Mouse (Mus musculus) retina, adult 2 months (tissue): Measurements from ENCODE around the gene Dhtkd1.

ENCODE experiments used
- DNase-seq: peaks from one replicate; pipeline ENCODE4 v3.0.0-alpha.2; 2012; ENCODE audit warnings: low read depth, low spot score

Dhtkd1 gene

GRCm38 (mm10) chr2:5930291-5931054 is 12.1 kb downstream of the Dhtkd1 start:
- DNase-seq = no peak

DNA sequence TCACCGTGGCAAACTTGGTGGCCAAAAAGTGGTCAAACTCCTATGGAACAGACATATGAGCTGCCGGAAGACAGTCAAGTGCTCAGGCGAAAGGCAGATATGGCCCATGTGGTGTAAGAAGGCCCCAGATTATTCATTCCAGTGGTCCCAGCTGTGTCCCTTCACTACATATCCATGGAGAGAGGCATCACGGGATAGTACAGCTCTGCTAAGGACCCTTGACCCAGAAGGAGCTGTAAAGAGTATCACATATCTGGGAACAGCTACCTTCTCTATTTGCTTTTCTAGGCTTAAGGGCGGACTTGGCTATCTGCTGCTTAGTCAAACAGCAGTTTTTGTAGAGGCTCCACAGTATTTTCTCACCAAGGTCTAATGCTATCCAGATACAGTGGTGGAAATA is 12.8 kb downstream of the Dhtkd1 start:
- no peak for DNase-seq

DNA sequence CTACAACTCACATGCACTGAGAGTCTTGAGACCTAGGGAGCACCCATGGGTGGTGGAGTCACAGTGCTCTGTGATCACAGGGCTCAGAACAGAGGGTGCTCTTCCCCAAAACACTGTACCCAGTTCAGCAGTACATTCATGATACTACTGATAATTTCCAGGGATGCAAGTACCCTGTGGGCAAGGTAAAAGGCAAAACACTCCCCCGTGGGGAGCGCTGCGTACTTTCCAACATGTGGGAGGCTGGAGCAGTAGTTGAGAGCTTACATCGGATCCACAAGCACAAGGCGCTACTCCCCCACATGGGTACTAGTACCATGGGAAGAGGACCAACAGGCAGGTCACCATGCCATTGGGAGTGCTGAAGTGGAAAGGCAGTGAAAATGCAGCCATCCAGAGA is 15.1 kb downstream of the Dhtkd1 start:
- no peak for DNase-seq

DNA sequence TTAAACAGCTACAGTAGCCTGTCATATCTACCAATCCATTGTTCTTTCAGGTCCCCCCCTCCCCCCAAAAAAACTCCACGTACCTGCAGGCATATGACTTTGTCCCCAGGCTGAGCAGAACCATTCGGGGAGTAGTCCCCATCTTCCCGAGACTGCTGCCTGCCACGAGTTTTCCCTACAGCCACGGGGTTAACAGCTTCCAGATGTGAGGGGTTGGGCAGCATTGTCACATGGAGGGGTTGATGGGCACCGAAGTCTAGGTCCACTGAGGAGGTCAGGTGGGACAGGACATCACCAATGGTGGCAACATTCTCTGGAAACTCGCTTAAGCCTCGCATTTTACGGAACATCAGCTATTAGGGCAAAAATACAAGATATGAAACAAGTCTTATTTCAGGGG is 18.8 kb downstream of the Dhtkd1 start:
- DNase-seq = no peak

GRCm38 (mm10) chr2:5922823-5923222 is 19.8 kb downstream of the Dhtkd1 start:
- DNase-seq = no peak

- no peak for DNase-seq
Measured at GRCm38 (mm10) chr2:5911282-5911965, 31.2 kb downstream of the Dhtkd1 start.

GRCm38 (mm10) chr2:5906625-5907024 is 36.0 kb downstream of the Dhtkd1 start:
- DNase-seq = no peak

DNA sequence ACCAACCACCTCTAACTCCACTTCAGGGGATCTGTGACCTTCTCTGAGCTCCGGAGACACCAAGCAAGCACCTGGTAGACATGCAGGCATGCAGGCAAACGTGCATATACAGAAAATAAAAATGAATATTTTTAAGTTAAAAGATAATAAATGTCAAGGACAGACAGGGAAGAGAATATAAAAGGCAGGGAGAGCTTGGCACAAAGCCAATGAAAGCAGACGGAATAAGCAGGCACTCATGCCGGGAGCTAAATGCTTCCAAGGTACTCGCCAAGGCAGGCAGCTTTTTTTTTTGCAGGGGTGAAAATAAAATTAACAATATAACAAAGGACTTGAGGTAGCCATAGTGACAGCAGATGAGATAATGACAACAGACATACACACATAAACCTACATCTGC is 36.5 kb downstream of the Dhtkd1 start:
- DNase-seq = no peak

DNA sequence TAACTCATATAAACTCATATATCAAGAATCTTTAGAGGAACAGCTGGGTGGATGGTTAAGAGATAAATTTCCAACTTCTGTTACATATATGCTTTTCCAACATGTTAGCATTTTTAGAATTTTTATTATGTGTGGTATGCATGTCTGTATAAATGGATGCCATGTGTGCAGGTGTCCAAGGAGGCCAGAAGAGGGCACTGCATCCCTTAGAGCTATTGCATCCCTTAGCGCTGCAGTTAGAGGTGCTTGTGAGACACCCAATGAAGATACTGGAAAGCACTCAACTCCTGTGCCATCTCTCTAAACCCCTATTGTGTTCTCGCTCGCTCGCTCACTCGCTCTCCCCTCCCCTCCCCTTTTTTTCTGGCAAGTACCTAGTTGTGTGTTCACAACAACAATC is 42.4 kb downstream of the Dhtkd1 start:
- DNase-seq = no peak

- DNase-seq = peak; percentile 94
Measured at GRCm38 (mm10) chr2:5894843-5895570, 47.6 kb downstream of the Dhtkd1 start, which contains the start of gene Sec61a2. TSS of gene Sec61a2 (minus strand) at chr2:5895432.

DNA sequence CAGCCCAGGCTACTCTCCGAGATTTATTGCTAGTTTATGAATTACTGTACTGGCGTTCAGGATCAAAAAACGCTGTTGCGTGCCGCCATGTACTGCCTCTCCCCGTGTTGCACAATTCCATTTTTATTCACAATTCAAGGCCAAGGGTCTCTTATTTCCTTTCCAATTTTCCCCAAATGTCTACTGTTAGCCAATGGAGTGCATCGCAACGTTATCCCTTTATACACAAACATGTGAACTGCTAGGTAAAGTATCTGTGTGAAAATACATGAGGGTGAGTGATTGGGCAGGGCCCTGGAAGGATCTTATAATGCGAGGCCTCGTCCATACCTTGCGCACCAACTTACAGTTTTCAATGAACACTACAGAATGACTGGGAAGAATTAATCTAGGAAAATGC is 48.3 kb downstream of the Dhtkd1 start:
- DNase-seq = no peak

GRCm38 (mm10) chr2:5889412-5889811 is 53.2 kb downstream of the Dhtkd1 start:
- DNase-seq = no peak

DNA sequence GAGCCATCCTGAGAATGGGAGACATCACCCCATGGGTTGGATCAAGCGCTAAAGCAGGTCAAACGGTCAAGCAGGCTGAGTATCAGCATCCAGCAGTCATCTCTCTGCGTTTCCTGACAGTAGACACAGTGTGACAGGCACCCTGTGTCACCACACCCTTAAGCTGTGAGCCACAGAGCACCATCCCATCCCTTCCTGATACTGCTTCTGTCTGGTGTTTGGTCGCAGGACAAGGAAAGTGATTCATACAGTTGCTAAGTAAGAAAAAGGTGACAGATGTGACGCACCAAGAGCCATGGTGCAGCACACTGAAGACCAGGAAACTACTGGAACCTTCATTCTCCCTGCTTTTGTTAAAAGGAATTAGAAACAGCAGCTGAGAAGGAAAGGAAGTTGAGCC is 53.7 kb downstream of the Dhtkd1 start:
- DNase-seq = no peak

DNA sequence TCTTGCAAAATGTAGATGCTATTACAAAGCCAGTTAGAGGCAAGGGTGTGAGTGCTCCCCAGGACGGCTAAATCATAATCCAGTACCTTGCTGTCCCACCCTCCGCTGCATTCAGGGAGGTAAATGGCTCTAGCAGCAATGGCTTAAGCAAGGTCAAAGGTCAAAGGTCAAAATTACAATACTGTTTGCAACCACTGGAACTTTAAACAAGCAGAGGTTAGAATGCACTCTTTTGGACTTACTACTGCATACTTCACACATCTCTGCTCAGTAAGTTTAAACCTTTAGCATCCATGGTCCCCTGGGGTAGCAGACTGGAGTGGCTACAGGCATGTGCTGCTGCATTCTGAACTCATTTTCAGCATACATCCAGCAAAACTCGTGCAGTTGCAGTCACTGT is 65.1 kb downstream of the Dhtkd1 start:
- DNase-seq = no peak

- no peak for DNase-seq
Measured at GRCm38 (mm10) chr2:5869746-5870145, 72.8 kb downstream of the Dhtkd1 start.

GRCm38 (mm10) chr2:5867681-5868080 is 74.9 kb downstream of the Dhtkd1 start:
- DNase-seq = no peak

DNA sequence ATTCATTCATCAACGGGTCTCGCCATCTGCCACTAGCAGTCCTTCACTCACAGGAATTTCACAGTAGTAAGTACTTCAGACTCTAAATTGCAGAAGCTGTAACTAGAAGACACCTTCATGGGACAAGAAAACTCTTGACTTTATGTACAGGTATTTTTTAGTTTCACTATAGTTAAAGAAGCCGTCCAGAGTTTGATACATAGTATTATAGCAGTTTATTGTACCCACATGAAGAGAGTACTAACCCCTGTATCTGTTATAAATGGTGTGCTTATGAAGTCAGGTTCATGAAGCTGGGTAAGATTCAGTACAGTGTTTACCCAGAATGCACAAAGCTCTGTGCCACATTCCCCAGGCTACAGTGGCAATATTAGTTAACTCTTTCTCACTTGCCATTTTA is 79.8 kb downstream of the Dhtkd1 start, which contains the start of gene Gm13199:
Gene Gm13199 (minus strand): TSS at position 101 of the 400 bp plus-strand sequence.
- no peak for DNase-seq

DNA sequence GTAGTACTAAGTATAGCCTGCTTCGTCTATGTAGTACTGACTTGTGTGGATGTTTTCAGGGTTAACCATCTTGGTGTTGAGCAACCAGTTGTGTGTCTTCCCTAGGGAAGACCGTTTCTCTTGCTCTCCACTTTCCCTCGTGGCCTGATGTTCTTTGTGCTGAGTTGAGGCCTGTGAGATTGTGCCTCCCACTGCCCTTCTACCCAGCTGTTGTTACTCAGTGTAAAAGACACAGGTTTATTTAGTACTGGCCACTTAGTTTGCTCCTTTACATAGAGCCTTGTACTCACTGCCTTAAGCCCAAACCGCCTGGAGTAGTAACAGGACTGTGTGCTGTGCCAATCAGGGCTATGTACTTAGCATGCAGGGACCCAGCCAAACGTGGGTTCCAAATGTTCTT is 90.7 kb downstream of the Dhtkd1 start:
- DNase-seq = no peak

- DNase-seq = no peak
Measured at GRCm38 (mm10) chr2:5851116-5851515, 91.5 kb downstream of the Dhtkd1 start.
